Mouse (Mus musculus) NIH3T3 (cell line): Measurements from ENCODE around the gene Angptl7.
A peak's percentile ranks its signal among the peaks of the same experiment; 100 is the strongest.

Source experiments
- DNase-seq: peaks from one replicate; pipeline ENCODE4 v3.0.0-alpha.2; 2012; ENCODE audit warnings: low read depth

The Angptl7 gene

GRCm38 (mm10) chr4:148495874-148496689 lies 4.2 kb downstream of the Angptl7 start:
- peak; percentile 23 for DNase-seq

DNA sequence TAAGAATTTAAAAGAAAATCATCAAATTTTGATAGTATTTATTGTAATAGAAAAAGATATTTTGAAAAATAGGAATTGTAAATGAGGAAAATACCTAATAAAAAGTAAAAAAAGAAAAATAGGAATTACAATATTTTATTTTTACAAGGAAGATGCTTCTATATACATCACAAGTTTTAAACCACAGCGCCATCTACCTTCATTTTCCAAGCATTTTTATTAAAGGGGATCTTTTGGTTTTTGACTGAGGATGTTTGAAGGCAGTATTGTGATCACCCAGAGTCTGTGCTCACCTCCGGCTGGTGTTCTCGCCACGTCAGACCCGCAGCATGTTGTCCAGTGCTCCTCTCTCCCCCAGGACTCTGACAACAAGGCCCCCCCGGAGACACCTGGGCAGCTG lies 5.1 kb downstream of the Angptl7 start:
- DNase-seq = peak; percentile 29

- no peak for DNase-seq
Measured at GRCm38 (mm10) chr4:148491448-148491847, 8.8 kb downstream of the Angptl7 start.

DNA sequence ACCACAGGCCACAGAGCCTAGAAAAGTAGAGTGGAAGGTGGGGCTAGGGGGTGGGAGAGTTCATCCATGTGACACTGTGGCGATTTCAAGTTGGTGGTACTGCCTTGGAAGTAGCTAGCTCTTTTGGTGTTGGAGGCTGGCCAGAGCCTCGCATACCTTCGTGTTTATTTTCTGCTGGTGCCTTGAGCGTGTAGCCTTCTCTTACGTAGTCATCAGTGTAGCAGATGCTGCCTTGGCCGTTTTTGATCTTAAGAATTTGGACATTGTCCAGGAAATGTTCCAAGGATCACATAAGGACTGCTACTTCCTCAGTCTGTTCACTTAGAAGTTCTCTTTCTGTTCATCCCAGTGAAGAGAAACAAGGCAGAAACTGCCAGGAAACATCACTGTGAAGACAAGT lies 9.8 kb downstream of the Angptl7 start:
- peak; percentile 50 for DNase-seq

DNA sequence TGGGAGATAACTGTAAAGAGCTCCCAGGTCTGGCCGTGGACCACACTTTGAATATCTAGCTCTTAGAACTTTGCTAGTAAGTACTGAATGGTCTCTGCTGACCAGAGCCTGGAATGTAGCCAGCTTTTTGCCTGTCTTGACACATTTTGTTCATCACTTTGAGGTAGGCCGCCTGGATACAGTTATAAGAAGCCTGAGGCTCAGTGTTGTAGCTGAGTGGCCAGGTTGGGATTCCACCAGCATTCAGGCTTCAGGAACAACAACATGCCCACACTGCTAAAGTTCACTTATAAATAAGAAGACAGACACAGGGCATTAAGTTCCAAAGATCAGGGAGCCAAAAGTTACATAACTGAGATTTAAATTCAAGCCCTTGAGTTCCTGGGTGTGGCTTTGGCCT lies 12.4 kb downstream of the Angptl7 start:
- DNase-seq = no peak

DNA sequence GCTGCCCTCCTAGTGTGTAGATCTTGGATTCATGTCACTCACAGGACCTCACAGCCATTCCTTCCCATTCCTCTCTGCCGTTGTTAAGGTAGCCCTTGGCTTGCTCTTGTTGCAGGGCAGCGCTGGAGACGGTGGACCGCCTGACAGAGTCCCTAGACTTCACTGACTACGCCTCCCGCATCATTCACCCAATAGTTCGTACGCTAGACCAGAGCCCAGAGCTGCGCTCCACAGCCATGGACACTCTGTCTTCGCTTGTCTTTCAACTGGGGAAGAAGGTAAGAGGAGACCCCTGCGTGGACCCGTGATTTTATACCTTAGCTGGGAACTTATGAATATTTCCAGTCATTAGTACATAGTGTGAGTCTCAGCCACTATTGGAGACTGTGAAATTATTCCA lies 15.7 kb downstream of the Angptl7 start:
- no peak for DNase-seq

DNA sequence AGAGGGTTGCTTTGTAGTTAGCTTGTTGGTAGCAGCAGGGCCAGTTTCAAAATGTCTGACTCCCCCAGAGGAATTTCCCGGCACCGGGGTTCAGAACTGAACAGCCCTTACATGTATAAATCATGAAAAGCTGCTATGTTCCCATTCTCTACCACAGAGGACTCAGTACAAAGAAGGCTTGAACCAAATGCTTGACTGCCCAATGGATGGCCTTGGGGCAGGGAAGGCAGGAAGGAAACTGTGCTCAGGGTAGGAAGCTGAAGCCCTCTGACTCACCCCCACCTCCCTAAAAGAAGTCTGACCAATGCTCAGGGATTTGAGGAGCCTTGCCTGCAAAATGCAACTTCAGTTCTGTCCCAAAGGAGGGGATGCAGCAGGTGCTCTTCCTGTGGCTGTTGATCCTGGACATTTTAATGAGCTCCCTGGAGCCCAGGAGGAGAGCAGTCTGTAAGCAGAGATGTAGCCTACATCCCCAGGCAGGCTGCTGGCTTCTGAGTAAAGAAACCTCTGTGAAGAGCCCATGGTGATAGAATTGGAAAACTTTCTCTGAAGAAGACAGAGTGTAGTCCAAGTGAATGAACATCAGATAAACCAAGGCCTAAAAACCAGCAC lies 18.6 kb downstream of the Angptl7 start:
- no peak for DNase-seq

GRCm38 (mm10) chr4:148480245-148480644 lies 20.0 kb downstream of the Angptl7 start:
- DNase-seq = no peak

DNA sequence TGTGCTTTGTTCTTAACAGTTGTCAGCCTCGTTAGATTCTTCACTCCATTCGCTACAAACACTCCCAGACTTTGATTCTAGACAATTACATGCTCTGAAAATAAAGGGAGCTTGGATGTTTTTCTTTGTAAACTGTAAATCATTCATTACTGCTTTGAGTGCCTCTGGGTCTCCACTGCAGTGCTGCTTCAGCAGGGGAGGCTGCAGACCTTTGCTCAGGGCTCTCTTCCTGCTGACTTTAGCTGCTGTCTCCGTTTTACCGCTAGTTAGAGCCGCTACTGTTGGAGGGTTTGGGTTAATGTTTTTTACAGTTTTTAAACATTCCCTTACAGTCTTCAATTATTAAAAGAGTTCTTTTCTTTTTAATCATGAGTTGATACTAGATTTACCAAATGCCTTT lies 26.8 kb downstream of the Angptl7 start:
- DNase-seq = no peak

GRCm38 (mm10) chr4:148472436-148473174 lies 27.7 kb downstream of the Angptl7 start:
- DNase-seq = no peak

GRCm38 (mm10) chr4:148471363-148471806 lies 28.9 kb downstream of the Angptl7 start:
- DNase-seq = no peak

GRCm38 (mm10) chr4:148469487-148470252 lies 30.6 kb downstream of the Angptl7 start:
- DNase-seq = no peak

DNA sequence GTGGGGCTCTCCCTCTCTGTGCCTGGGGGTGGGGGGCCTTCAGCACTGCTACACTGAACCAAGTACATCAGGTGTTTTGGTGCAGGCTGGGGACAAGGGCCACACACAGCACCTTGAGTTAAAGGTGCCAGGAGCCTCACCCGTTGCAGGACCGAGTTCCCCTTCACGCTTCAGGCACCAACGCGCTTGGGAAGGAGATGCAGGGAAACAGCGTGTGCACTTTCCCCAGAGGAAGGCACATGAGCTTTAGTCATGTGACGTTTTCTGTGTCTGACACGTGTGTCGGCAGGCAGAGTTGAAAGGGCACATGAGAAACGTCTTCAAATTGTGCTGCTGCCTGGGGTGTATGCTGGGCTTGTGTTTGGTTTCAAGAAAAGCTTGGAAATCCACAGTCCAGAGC lies 31.9 kb downstream of the Angptl7 start:
- DNase-seq = no peak

DNA sequence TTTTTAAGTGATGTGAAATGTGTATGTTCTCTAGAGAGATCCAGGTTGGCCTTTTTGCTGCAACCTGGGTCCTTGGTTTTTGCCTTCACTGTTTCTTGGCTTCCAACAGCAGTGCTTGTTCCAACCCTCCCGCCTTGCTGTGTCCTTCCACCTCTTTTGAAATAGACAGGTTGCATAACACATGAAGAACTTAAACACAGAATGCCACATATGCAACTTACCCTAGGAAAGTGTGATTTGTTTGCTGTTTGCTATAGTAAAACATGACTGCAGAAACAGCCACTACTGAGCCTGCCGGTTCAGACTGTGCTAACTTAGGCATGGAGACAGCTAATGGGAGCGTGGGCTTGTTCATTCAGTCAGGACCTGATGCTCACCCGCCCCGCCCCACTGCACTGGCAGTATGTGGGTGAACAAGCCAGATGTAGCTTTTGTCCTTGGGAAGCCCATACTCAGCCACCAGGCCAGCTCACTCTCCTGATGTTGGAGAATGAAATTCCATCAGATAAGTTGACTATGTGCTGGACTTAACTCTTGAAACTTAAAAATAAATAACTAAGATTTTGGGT lies 33.7 kb downstream of the Angptl7 start:
- peak; percentile 9 for DNase-seq

- DNase-seq = no peak
Measured at GRCm38 (mm10) chr4:148464869-148465268, 35.4 kb downstream of the Angptl7 start.

GRCm38 (mm10) chr4:148464301-148464700 lies 36.0 kb downstream of the Angptl7 start:
- DNase-seq = no peak

- peak; percentile 67 for DNase-seq
Measured at GRCm38 (mm10) chr4:148463208-148463960, 36.9 kb downstream of the Angptl7 start.

- DNase-seq = no peak
Measured at GRCm38 (mm10) chr4:148462717-148463116, 37.5 kb downstream of the Angptl7 start.

DNA sequence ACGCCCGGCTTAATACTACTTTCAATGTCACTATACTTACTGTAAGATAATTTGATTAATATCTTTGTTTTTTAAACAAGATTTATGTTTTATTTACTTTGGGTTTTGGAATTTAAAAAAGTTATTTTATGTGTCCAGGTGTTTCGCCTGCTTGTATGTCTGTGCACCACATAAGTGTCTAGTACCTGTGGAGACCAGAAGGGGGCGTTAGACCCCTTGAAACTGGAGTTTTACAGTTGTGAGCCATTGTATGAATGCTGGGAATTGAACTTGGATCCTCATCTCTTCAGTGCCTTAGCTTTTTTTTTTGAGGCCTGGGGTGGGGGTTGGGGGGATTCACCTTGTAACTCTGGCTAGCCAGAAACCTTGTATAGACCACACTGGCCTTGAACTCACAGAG lies 38.5 kb downstream of the Angptl7 start:
- DNase-seq = peak; percentile 24

DNA sequence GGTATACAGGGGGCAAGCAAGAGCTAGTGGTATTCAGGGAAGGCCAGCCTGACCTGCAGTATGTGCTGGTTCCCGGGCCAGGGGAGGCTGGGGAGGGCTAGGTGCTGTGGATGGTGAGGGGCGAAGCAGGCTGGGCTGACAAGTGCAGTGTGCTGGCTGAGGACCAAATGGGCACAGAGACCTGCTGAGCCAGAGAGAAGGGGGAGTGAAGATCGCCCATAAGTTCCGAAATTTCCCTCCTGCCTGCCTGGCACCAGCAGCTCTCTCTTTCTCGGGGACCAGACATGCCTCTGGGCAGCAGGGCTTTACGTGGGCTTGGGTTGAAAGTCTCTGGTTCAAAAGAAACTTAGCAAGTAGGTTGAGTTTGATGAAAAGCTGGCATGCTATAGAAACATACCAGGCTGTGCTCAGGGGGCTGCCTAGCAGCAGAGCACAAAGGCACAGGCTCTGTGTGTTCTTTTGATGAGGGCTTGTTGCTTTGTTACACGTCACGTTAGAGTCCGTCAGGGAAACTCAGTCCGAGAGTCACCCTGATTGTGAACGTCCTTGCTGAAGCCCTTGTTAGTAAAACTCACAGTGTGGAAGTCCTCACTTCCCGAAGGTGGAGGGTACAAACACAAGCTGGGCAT lies 39.5 kb downstream of the Angptl7 start:
- DNase-seq = no peak
